Mouse (Mus musculus) retina, embryonic 14.5 days (tissue): ENCODE measurements at regions not wholly inside any gene's neighbourhood (a gene's known extent, or its start where the extent isn't known, plus 50 kb on each side); places are given as distances from the start of the nearest gene placed in this dataset.

Source experiments
- DNase-seq: peaks from one replicate; pipeline ENCODE4 v3.0.0-alpha.2; 2015; ENCODE audit warnings: low spot score

DNA sequence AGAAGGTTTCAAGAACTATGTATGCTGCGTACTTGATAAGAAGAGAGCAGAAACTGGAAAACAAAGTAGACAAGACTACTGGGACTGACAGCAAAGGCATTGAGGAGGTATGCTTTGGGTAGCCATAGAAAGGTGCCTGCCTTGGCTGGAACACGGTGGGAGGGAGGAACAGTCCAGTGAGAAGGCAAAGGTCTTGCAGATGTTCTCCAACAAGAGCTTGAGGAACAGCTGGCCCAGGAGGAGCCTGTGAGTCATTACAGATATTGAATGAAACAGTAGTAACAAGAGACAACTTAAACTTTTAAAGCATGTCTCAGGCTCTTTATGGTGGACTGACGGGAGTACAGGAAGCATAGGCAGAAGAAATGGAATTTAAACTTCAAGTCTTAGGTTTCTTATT is 424.9 kb upstream of the Sphkap start:
- DNase-seq, result no peak

DNA sequence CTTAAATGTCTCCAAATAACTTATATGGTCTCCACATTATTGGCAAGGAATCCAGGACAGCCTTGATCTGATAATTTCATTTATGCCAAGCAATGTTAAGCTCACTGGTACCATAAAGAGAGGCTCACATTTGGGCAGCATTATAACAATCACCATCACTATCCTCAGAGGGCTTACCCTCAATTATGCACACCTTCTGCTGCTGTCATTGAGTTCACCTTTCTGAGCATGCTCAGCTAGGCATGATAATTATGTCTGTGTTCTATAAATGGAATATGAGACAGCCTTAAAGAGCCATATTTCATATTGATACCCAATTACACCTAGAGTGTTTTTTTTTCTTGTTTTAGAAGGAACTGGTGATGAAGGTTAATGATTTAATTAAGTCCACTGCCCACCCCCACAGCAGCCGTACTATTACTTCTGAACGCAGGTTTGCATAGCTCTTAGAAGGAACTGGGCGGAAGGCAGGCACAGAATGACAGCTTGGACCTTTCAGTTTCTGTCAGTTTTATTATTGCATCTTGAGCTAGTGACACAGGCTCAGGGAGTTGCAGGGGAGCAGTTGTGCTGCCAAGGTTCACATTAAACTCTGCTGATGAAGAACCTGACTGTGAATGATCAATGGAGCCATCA is 424.0 kb upstream of the Sphkap start:
- DNase-seq, result no peak

DNA sequence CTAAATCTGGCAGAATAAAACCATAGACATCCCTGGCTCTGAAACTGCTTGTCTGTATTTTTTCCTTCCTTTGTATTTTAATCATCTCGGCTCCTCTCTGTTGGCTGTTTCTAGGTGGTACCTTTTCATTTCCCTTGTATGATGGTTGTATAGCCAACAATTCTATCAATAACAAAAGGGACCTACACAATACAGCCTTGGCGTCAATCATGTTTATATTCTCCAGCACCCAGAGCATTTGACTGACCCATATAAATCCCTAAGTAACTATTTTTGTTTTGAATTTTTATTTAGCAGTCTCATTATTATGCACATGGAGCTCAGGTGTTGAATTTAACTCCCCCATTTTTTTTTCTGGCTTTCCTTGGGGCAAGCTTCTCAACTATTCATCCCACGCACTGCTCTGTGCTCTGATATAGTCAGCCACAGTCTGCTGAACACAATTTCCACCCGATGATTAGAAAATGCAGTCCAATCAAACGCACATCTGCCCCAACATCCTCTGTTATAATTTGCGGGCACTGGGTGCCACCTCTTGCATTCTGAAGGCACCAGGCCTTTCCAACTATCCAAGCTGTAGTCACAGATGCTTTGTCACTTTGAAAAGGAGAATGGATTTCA is 422.1 kb upstream of the Sphkap start:
- DNase-seq, result no peak

DNA sequence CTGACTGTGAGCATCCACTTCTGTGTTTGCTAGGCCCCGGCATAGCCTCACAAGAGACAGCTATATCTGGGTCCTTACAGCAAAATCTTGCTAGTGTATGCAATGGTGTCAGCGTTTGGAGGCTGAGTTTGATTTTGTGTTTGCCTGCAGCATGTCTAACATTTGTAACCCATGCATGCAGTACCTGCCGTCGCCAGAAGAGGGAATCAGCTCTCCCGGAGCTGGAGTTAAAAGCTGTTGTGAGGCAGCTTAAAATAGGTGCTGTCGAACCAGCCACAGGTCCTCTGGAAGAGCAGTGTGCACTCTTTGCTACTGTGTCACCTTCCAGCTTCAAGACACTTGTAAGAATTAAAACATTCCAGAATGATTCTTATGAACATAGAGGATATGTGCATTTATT is 403.2 kb upstream of the Sphkap start:
- DNase-seq, result peak; percentile 28

DNA sequence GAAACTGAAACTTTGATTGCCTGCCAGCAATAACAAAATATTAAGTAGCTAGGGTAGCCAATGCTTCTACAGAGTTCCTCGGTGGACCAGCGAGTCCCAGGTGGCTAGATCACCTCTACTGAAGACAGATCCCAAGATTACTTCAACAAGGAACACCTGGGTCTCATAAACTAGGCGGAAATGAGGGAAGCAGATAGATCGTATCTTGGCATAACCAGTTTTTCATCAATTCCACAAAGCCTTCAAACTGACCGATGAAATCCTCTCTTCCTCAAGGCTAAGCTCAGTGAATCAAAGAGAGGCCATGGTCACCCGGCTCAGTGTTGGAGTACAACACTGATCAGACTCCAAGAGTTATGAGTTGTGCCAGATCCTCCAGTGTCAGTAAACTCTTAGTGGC is 400.4 kb upstream of the Sphkap start:
- no peak for DNase-seq

DNA sequence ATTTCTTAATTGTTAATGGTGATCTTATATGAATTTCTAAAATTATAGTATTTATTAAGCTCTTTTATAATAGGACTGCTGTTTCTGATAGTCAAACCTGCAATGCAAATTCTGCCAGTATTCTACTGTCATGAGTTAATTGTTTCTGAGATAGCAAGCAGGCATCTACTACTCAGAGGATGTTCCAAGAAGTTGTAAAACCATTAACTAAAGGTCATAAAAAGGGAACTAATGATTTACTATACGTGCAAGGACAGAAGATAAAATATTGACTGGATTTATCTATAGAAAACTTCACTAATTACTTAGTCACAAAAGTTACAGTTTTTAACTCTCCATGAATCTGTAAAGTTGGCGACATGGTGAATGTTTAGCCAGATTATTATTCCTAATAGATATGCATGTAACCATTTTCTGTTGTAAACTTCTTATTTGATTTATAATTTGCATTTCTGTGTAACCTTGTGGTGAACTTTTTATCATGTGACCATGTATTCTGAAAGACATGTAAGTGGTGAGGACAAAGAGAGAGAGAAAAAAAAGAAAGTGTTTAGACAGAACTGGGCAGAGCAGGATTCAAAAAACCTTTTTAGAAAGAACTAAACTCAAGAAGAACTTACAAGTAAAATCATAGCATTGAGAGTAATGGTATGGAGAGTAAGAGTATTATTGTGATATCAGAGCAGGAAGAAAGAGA is 395.5 kb upstream of the Sphkap start:
- DNase-seq, result no peak

DNA sequence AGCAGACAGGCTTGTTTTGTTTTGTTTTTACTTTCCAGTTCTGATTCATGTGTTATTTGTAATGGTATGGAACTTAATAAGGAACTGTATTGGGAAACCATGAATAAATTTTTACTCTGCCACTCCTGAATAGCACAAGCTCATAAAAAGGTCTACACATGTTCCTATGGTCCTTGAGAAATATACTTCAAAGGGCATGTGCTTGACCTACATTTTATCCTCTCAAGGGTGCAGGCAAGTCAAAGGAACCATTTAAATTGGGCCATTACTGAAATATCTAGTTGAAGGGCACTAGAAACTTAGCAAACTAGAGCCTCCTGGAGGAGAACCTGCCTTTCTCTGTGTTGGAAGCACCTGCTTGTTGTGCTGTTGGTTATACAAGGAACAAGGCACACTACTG is 393.8 kb upstream of the Sphkap start:
- no peak for DNase-seq

DNA sequence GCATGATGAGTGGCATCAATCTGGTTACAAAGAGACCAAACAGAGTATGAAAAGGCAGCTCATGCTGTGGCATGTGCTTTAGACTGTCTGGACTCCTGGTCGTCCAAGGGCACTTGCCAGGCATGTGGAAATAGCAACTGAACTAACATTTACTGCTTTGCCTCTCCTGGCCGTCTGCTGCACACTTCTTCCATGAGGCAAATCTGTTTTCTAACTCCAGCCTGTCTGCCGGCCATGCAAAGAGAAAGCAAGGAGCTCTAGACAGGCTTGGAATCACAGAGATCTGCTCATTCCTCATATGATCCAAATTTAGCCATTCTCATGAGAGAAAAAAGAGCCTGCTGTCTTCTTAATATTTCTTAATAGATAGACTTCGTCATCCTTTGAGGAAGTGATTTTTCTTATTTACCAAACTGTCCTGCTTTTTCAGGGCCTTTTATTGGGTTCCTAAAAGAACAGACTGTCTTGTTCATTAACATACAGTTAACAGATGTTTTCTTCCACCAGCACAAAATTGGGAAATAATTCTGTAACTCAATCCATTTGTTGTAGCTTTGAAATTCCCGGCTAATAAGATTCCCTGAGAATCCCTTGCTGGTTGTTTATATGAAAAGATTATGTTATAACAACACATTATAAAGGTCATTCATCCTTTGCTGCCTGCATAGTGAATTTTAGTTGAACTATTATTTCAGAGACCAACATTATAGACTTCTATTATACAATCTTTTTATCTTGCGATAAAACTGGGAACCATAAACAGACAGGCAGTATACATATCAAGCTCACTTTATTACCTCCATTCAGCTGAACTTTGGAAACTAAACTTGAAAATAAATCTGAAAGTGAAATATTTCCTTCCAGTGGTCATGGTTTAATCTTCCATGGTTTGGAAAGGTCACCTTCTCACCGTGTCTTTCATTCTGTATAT is 389.2 kb upstream of the Sphkap start:
- no peak for DNase-seq

DNA sequence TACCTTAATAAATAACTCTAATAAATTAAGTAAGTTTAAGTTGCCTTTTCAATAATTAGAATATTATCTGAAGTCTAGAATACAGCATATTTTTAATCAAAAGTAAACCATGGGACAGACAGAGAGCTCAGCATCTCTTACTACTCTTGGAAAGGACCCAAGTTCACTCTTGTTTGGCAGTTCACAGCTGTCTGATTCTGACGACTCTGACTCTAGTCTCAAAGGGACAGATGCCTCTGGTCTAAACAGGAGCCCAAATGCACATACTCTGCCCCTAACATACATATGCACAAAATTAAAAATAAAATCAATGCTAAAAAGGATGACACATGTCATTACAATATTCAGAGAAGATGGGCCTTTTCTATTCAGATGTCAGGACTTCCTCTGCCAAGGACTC is 369.2 kb upstream of the Sphkap start:
- no peak for DNase-seq

DNA sequence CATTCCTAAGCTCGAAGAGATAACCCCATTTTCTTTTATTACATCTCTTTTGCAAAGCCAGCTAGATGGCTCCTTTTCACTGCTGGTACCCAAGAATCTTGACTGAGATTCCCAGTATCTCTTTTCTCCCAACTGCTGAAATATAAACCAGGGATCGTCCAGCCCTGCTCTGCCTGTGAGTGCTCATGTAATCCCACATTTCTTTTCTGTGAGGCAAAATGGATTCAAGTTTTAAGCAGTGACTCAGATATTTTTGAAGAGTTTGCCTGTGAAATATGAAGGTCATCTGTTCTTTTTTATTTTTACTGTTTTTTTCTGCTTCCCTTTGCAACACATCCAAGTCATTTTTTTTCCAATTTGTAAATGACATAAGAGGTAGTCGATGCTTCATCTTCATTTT is 363.2 kb upstream of the Sphkap start:
- no peak for DNase-seq

DNA sequence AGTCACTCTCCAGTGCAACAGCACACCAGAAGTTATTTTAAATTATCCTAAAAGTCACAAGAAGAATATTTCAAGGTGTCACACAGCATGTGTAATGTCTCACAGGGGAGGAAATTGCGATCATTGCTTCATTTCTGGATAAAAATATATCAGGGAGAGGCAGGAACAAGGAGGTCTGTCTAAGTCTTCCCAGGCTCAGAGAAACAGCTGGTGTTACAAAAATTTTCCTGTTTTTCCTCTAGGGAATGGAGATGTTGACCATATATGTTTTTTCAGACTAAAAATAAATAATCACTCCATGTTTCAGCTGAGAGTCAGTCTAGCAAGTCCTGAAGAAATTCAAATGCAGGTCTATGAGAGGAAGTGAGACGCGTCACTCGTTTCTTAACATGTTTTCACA is 353.5 kb upstream of the Sphkap start:
- DNase-seq, result no peak

DNA sequence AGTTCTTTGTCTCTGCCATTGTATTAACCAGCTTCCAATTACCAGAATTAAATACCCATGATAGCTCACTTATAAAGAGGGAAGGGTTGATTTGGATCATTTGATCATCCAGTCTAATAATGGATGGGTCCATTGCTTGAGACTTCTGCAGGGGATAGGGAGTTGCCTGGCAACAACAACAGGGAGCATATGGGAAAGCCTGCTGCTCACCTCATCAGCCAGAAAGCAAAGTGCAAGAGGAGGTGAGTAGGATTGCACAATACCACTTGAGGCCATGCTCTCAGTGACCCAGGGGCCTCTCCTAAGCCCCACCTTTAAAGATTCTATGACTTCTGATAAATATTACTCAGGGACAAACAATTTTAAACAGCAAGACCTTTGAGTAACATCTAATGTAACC is 348.9 kb upstream of the Sphkap start:
- DNase-seq, result no peak

DNA sequence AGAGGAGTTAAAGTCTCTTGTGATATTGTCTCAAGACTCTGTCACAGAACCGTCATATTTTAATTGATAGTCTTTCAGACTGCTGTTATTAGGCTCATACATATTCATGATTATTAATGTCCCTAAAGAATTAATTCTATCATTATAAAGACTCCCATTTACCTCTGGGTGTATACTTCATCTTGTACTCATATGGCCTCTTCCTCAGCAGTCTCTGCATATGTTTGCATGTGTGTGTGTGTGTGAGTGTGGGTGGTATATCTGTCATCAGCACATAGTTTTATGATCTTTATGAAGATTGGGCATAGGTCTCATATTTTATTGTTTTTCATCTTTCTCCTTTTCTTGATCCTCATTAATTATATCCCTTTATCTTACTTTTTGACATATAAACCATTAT is 347.3 kb upstream of the Sphkap start:
- no peak for DNase-seq

DNA sequence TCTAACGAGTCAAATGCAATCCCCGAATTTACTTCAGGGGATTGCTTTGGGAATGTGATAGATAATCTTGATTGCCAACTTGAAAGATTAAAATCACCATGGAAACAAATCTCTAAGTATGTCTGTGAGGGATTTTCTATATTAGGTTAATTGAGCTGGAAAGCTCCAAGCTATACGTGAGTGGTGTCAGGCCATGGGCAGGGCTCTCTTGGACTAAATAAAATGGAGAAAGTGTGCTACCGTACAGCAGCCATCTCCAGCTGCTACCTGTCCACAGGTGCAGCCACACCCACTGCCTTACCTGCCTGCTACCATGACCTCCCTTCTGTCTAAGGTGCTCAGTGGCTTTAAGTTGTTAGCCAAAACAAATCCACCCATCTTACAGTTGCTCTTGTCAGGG is 345.0 kb upstream of the Sphkap start:
- peak; percentile 21 for DNase-seq

DNA sequence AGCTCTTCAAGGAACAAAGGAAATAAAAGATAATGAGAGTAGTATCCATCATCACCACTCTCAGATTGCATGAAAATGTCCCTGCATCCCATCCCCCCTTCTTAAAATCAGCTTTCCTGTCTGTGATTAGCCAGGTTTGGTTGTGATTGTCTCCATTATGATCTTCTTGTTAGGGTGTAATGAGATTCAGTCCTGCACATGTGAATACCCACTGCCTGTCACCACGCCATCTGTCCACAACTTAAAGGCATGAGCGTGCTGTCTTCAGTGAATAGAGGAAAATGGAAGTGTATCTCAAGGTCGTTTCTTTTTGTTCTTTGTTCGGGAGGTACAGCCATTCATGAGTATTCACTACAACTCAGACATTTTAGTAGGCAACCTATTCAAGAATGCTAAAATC is 341.0 kb upstream of the Sphkap start:
- peak; percentile 14 for DNase-seq

DNA sequence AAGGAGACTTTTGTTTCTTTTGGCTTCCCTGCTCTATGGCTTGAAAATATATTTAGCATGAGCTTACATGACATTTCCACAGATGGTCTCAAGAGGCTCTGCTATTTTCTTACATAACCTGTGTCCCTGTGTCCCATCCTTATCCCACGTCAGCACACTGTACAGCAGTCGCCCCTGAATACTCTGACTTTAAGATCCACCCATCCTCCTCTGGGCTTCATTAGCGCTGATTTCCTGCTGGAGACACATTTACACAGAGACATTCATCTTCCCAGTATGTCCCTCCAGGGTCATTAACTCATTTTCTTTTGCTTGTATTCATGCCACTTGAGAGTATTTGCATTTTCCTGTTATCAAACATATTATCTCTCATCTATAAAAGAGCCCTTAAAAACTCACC is 340.1 kb upstream of the Sphkap start:
- DNase-seq, result no peak

DNA sequence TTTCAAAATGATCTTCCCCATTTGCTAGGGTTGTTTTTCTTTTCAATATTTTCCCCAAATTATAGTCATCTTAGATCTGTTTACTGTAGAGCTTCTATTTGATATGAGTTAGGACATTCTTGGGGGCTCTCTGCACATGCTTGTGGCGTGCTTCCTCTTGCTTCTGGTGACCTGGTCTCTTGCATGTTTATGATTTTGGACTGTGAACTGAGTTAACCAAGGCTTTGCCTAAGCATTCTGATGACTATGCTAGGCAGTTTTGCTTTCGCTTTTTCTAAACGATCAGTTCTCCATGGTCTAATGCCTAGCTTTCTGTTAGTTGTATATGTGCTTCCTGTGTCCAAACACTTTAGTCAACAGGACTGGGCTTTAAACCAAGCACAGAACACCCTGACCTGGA is 339.4 kb upstream of the Sphkap start:
- DNase-seq, result no peak

DNA sequence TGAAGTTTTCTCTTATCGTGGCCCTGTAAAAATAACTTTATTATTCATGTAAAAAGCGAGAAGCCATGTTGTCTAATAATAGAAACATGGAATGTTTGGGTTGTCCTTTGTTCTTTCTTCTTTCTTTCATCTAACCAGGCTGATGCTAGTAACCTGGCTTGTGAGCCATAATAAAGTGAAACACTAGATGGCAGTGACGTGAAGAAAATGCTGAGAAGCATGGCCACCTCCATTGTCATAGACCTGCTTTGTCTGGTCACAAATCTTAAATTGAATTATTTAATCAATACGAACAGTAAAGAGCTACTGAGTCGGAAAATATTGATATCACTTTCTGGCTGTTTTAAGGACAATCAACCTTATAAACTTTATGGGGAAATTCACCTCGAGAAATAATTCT is 338.0 kb upstream of the Sphkap start:
- peak; percentile 90 for DNase-seq

DNA sequence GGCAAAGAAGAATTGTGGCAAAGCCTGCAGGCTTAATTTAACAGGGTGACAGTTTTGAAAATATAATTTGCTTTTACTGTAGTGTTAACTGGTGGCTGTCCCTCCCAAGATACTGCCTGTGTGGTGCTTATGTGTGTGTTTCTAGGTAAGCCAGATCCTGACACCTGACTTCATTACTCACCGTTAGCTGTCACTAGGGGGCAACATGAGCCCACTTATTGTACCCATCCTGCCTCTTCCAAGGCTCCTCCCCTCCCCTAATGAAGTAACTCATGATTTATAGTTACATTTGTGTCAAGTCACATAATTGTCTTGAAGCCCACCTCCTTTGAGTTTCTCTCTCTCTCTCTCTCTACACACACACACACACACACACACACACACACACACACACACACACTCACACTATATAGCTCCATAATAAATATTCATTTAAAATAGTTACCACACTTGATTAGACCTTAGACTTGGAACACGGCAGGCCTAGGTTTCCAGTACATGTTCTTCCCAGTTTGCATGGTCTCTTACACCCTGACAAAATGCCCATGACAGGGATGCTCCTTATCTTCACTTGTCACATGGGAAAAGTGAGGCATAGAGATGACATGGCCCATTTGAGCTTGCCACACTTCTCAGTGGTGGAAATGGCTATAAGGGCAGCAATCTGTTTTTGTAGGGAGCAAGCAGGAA is 328.6 kb upstream of the Sphkap start:
- DNase-seq, result peak; percentile 75

DNA sequence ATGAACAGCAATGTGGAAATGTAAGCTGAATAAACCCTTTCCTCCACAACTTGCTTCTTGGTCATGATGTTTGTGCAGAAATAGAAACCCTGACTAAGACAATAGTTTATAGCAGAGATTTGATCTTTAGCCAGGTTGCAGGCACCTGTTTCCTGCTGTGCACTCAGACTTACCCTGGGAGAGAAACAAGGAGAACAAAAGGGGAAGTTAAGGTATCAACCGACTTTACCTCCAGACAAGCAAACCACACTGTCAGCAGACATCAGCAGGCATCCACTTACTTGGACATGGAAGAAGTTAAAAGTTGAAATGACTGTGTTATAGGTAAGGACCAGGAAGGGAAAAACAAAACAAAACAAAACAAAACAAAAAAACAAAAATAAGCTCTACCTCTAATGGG is 323.7 kb upstream of the Sphkap start:
- no peak for DNase-seq

DNA sequence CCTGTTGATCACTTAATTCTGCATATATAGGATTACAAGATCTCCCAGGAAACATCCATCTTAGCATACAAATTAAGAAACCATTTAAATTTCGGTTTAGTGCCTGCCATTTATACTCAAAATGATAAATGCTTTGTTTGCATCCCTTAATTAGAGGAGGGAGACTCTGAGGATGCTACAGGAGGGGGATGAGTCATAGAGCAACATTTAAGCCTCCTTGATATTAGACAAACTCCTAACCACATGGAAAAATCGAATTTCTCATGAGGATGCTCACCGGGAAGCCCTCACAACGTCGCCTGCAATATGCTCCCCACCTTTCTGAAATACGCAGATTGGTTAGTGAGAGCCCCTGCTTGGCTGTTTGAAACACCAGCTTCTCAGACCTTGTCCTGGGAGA is 320.8 kb upstream of the Sphkap start:
- no peak for DNase-seq

DNA sequence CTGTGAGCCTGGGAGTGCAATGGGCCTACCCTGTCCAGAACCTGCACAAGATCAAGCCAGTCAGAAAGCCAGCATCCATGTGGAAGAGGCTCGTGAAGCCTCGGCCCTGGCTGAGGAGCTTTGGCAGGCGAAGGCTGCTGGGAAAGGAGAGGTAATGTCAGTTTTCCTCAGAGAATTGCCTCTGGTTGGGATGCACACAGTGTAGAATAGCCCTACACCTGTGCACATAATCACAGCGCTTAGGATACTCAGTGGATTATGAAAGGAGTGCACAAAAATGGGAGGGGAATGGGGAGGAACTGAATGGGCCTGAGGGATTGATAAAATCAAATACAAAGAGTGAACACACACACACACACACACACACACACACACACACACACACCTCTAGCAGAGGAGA is 319.9 kb upstream of the Sphkap start:
- no peak for DNase-seq
